Mouse (Mus musculus): ENCODE measurements around the gene Prkar1a. TPM values are rescaled to one million over a fixed set of nuclear protein-coding genes. Genes with fewer than 3 reads are reported as not detected.
A peak's percentile ranks its signal among the peaks of the same experiment; 100 is the strongest.

Gene Prkar1a
- polyA plus RNA-seq, 1 experiment: 64.2 TPM

DNA sequence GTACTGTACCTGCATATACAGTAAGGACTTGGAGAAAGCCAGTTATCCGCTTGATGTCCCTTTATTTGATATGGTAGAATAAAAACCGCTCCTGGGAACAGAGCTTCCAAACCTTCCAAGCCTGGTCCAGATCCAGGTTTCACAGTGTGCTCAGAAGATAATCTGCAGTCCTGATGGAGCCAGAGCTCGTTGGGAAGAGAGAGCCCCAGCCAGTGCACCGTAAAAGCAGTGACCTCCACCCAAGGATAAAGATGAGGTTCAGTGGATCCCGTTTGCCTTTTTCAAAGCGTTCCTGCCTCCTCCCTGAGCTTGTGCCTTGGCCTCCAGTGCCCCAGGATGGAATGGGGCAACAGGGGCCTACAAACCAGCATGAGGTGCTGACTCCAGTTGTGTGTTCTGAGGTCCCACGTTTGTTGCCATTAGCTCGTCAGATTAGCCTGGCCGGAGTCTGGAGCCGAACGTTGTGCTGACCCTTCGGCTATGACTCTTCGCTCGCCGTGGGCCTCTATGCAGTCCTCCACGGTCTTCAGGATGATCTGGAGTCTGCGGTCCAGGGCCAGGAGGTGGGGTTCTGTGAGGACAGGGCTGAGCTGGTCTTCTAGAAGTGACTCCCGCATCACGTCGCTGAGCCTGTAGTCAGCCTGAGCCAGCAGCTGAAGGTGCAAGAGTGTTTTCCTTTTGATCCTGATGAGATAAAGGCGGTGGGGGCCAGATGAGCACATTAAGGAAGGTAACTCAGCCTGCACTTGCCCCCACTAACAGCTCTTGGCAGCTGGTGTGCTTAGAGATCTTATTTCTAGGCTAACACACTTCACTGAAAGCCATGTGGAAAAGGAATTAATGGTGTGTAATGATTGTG, 23.9 kb downstream of the Prkar1a start:
- TF ChIP-seq CTCF (IDR thresholded peaks at IDR 0.05; ENCODE audit: control insufficient read depth, insufficient read depth, low read length) (no peak), POLR2A (IDR thresholded peaks at IDR 0.05; ENCODE audit: borderline replicate concordance, control insufficient read depth, low read depth, low read length) (no peak)
- Histone ChIP-seq H3K4me1 (ENCODE audit: control insufficient read depth, insufficient read depth, low read length) (no peaks in the 10 kb centered on the region; the same call in 1 of the 2 replicates), H3K4me3 (replicated peaks; ENCODE audit: control insufficient read depth, low read depth, low read length) (no peak overlapping the region), H3K27ac (ENCODE audit: control insufficient read depth, insufficient read depth, low read depth, low read length, poor library complexity) (no peak overlapping the region)
- WGBS: 88% methylated on average over 21 of the region's 21 CpGs

DNA sequence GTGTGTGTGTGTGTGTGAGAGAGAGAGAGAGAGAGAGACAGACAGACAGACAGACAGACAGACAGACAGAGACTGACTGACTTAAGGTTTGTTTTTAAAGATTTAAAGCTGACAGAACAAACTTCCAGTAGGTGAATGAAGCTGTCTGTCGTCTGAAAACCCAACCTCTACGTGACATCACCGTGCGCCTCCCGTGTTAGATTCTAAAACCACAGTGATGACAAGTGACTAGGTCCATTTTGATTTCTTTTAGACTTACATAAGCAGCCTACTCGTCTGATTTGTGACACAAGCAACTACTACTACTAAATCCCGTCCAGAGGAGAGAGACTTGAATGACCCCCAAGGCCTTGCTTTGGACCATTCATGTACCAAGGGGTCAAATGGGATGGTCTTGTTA, 24.5 kb downstream of the Prkar1a start:
- H3K4me1 ChIP-seq (ENCODE audit: control insufficient read depth, insufficient read depth, low read length): no peaks in the 10 kb centered on the region; the same call in 1 of the 2 replicates
- no peak for TF ChIP-seq CTCF (IDR thresholded peaks at IDR 0.05; ENCODE audit: control insufficient read depth, insufficient read depth, low read length)
- TF ChIP-seq POLR2A (IDR thresholded peaks at IDR 0.05; ENCODE audit: borderline replicate concordance, control insufficient read depth, low read depth, low read length): no peak
- WGBS: 69% methylated on average over 7 of the region's 7 CpGs
- H3K27ac ChIP-seq (ENCODE audit: control insufficient read depth, insufficient read depth, low read depth, low read length, poor library complexity): no peak overlapping the region
- no peak overlapping the region for H3K4me3 ChIP-seq (replicated peaks; ENCODE audit: control insufficient read depth, low read depth, low read length)

DNA sequence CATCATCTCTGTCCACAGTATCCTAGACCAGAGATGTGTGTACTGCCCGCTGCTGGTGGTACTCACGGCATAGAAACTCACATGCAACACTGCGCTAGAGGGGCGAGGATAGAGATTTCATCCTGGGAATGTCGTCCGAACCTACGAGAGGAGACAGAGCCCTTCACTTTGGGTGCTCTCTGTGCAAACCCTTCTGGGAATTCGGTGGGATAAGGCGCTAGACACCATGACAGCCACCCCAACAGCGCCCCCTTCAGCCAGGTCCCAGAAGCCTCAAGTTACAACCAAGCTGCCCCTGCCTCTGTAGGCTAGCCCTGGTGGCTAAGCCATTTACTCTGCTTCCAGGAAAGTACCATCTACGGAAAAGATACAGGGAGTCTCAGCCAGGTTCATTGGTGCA, 25.3 kb downstream of the Prkar1a start:
- WGBS: 80% methylated on average over 11 of the region's 11 CpGs
- H3K4me1 ChIP-seq (ENCODE audit: control insufficient read depth, insufficient read depth, low read length): no peaks in the 10 kb centered on the region; the same call in 1 of the 2 replicates
- no peak for TF ChIP-seq POLR2A (IDR thresholded peaks at IDR 0.05; ENCODE audit: borderline replicate concordance, control insufficient read depth, low read depth, low read length)
- peak; percentile 7; the same call in 1 of the 2 replicates for TF ChIP-seq CTCF (IDR thresholded peaks at IDR 0.05; ENCODE audit: control insufficient read depth, insufficient read depth, low read length)
- H3K4me3 ChIP-seq (replicated peaks; ENCODE audit: control insufficient read depth, low read depth, low read length): no peak overlapping the region
- no peak overlapping the region for H3K27ac ChIP-seq (ENCODE audit: control insufficient read depth, insufficient read depth, low read depth, low read length, poor library complexity)

DNA sequence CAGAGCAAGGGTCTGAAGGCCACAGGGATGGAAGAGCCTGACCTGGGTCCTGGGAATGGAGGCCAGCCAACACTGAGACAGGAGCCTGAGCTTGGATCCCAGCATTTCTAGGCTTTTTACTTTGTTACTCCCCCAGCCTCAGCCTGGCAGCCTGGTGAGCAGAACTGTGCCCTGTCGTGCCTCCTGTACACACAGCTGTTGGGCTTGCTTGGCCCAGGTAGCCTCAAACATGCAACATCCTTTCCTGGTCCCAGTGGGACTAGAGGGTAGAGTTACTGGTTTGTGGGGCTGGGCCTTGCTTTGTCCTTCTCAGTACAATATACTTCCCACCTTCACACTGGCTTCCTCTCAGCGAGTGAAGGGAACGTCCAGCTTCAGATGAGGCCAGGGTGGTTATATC, 26.0 kb downstream of the Prkar1a start:
- WGBS: 78% methylated on average over 3 of the region's 3 CpGs
- no peak overlapping the region for H3K27ac ChIP-seq (ENCODE audit: control insufficient read depth, insufficient read depth, low read depth, low read length, poor library complexity)
- no peak for TF ChIP-seq POLR2A (IDR thresholded peaks at IDR 0.05; ENCODE audit: borderline replicate concordance, control insufficient read depth, low read depth, low read length)
- no peak for TF ChIP-seq CTCF (IDR thresholded peaks at IDR 0.05; ENCODE audit: control insufficient read depth, insufficient read depth, low read length)
- H3K4me3 ChIP-seq (replicated peaks; ENCODE audit: control insufficient read depth, low read depth, low read length): no peak overlapping the region
- no peaks in the 10 kb centered on the region; the same call in 1 of the 2 replicates for H3K4me1 ChIP-seq (ENCODE audit: control insufficient read depth, insufficient read depth, low read length)

DNA sequence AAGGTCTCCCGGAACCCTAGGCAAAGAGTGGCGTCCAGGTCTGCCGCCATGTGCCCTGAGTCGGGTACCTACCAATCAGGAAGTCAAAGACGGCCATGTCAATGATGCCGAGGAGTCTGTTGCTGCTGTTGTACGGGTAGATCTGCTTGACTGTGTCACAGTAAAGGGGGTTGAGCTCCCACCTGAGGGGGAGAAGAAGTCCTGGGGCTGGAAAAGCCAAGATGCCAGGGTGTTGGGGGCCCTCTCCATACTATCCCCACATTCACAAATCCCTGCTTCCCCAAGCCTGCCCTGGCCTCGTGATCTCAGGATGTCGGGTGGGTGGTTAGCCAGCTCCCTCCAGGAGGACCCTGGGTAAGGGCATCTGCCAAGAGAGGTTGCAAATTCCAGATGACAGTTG, 26.6 kb downstream of the Prkar1a start:
- TF ChIP-seq CTCF (IDR thresholded peaks at IDR 0.05; ENCODE audit: control insufficient read depth, insufficient read depth, low read length) (no peak), POLR2A (IDR thresholded peaks at IDR 0.05; ENCODE audit: borderline replicate concordance, control insufficient read depth, low read depth, low read length) (no peak)
- Histone ChIP-seq H3K4me3 (replicated peaks; ENCODE audit: control insufficient read depth, low read depth, low read length) (no peak overlapping the region), H3K27ac (ENCODE audit: control insufficient read depth, insufficient read depth, low read depth, low read length, poor library complexity) (no peak overlapping the region), H3K4me1 (ENCODE audit: control insufficient read depth, insufficient read depth, low read length) (no peaks in the 10 kb centered on the region)
- WGBS: 84% methylated on average over 9 of the region's 9 CpGs

DNA sequence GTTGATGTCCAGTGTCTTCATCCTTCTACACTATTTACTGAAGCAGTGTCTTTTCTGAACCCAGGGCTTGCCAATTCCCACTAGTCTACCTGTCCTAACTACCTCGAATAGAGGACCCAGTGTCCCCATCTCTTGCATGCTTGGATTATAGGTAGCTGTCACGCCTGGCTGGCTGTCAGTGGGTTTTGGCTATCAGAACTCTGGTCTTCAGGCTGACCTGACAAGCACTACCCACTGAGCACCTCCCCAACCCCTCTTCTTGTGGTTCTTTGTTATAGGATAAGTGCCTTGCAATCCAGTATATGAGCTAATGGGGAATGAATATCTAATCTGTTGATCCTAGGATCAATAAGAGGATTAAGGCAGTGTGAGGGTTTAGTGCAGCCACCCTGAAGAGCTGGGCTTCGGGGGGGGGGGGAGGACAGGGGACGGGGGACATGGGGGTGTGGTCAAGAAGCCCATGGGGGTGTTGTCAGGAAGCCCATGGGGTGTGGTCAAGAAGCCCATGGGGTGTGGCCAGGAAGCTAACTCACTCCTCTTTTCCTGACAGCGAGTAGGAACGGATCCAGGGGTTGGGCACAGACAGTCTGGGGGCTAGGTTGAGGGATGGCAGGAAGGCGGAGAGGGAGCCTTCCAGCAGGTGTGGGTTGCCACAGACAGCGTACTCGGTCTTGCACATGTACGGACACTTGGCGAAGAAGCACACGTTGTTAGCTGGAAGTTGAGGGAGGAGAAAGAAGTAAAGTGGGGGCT, 27.6 kb downstream of the Prkar1a start:
- Histone ChIP-seq H3K4me1 (ENCODE audit: control insufficient read depth, insufficient read depth, low read length) (no peaks in the 10 kb centered on the region), H3K27ac (ENCODE audit: control insufficient read depth, insufficient read depth, low read depth, low read length, poor library complexity) (no peak overlapping the region), H3K4me3 (replicated peaks; ENCODE audit: control insufficient read depth, low read depth, low read length) (no peak overlapping the region)
- TF ChIP-seq POLR2A (IDR thresholded peaks at IDR 0.05; ENCODE audit: borderline replicate concordance, control insufficient read depth, low read depth, low read length): no peak
- TF ChIP-seq CTCF (IDR thresholded peaks at IDR 0.05; ENCODE audit: control insufficient read depth, insufficient read depth, low read length): no peak
- WGBS: 68% methylated on average over 12 of the region's 12 CpGs

DNA sequence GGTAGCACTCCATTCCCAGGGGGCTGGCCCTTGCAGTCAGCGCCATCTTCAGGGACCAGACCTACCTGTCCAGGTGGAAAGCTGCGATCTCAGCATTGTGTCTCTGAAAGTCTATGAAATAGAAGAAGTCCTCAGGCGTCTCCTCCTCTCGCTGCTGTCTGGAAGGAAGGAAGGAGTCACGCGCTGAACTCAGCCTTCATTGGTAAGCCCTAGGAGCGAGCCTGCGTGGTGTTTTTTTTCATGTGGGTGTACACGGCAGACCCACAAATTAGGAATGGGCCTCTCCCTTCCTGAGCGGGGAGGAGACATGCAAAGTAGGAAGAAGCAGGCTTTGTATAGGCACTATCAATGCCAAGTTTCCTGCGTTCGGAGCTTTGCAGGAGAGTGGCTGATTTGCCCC, 29.1 kb downstream of the Prkar1a start:
- 58% methylated on average over 12 of the region's 12 CpGs for WGBS

DNA sequence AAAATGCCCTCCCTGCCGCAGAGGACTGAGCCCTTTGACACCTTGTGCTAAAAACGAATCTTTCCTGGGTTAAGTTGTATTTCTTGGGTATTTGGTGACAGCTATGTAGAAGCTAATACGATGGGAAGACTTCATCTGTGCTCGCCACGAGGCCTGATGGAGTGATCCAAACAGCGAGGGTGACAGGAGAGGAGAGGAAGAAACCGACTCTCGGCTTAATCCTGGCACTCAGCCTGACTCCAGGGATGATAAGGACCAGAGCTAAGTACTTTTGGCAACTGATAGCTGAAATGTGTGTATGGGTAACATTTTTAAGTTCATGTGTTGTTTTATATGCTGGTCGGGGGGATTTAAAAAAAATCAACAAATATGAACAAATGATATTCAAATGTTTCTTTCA, 31.7 kb downstream of the Prkar1a start:
- no peak overlapping the region for H3K27ac ChIP-seq (ENCODE audit: control insufficient read depth, insufficient read depth, low read depth, low read length, poor library complexity)
- no peak overlapping the region for H3K4me3 ChIP-seq (replicated peaks; ENCODE audit: control insufficient read depth, low read depth, low read length)
- 71% methylated on average over 9 of the region's 9 CpGs for whole genome bisulfite sequencing
- TF ChIP-seq POLR2A (IDR thresholded peaks at IDR 0.05; ENCODE audit: borderline replicate concordance, control insufficient read depth, low read depth, low read length): no peak
- no peaks in the 10 kb centered on the region for H3K4me1 ChIP-seq (ENCODE audit: control insufficient read depth, insufficient read depth, low read length)

More for the DNA sequence above, 29.1 kb downstream of the Prkar1a start:
- no peak for TF ChIP-seq POLR2A (IDR thresholded peaks at IDR 0.05; ENCODE audit: borderline replicate concordance, control insufficient read depth, low read depth, low read length)
- no peak for TF ChIP-seq CTCF (IDR thresholded peaks at IDR 0.05; ENCODE audit: control insufficient read depth, insufficient read depth, low read length)
- Histone ChIP-seq H3K4me3 (replicated peaks; ENCODE audit: control insufficient read depth, low read depth, low read length) (no peak overlapping the region), H3K4me1 (ENCODE audit: control insufficient read depth, insufficient read depth, low read length) (no peaks in the 10 kb centered on the region), H3K27ac (ENCODE audit: control insufficient read depth, insufficient read depth, low read depth, low read length, poor library complexity) (no peak overlapping the region)

All from bone marrow, adult 2 months (tissue).